8 mouse cellular contexts compared by ENCODE assay signal in the genomic region with DNA sequence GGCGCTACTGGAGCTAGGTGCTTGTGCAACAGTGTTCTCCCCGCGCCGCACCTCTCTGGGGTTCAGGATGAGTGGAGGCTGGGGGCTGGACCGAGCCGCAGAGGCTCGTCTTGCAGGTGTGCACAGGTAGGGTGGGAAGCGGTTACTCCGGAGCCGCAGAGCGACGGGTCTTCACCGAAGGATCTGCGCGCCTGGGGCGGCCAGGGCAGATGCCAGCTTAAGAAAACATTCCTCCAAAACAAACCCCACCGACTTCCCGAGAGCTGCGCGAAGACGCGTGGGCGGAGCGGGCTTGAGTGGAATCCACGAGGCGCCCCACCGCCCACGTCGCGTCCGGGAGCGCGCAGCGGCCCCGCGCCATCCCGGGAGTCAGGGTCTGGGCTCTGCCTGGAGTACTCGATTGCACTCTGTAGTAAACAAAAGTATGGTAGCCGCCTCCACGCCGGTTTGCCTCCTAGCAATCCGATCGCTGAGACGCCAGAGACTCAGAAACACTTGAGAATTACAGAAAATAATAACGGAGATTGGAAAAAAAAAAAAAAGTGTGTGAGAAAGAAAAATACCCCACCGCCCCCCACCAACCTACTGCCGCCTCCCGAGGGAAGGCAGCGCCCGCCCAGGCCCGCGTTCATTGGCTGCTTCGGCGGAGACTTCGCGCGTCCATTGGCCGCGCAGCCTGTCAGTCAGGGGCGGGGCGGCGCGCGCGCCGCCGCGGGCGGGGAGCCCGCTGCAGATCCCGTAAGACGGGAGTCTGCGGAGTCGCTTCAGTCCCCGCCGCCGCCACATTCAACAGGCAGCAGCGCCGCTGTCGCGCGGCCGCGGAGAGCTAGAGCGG. TPM values are rescaled to one million over a fixed set of nuclear protein-coding genes. Genes with fewer than 3 reads are reported as not detected.
DNase-seq lines count a peak whose midpoint lies in the region; ATAC-seq lines count a peak whose summit lies in the region.

Gene Foxo1, plus strand, starts transcription at position 685 of the 835 bp plus-strand sequence.

- peak within 1 kb of the TSS; percentile 90 for H3K27ac ChIP-seq in intestine, embryonic 14.5 days (ENCODE audit: low read depth)
- H3K27ac ChIP-seq in midbrain, embryonic 10.5 days (replicated peaks) = peak within 1 kb of the TSS; percentile 84

- intact Hi-C loops in left cerebral cortex, postnatal 36 days (cut with DNase I) = loop anchor here (5.0 to 10.0 kb wide), 4 partner anchors 74 to 489 kb away; no protein-coding TSS in a partner anchor

- no peaks in the 10 kb centered on the region for H3K9me3 ChIP-seq in intestine, embryonic 14.5 days (ENCODE audit: control insufficient read depth, low read length)
- no peaks in the 10 kb centered on the region for H3K9me3 ChIP-seq in midbrain, embryonic 10.5 days (replicated peaks)

- H3K27me3 ChIP-seq in intestine, embryonic 14.5 days (replicated peaks; ENCODE audit: control insufficient read depth, insufficient read depth, low read length) = no peaks in the 10 kb centered on the region; the same call in 1 of the 2 replicates
- H3K27me3 ChIP-seq in midbrain, embryonic 10.5 days (ENCODE audit: low read depth, poor library complexity, severe bottlenecking) = peaks cover 82% of the 10 kb centered on the region

- peak within 1 kb of the TSS; percentile 99 for H3K4me2 ChIP-seq in intestine, embryonic 14.5 days (ENCODE audit: low read length)

- ATAC-seq in intestine, embryonic 14.5 days (replicated peaks; ENCODE audit: low FRiP score, low TSS enrichment, low read depth) = peak; percentile 88

- H3K4me1 ChIP-seq in intestine, embryonic 14.5 days (replicated peaks; ENCODE audit: control insufficient read depth, insufficient read depth, low read length) = peaks cover 22% of the 10 kb centered on the region
- H3K4me1 ChIP-seq in midbrain, embryonic 10.5 days = peaks cover 36% of the 10 kb centered on the region

- H3K9ac ChIP-seq in intestine, embryonic 14.5 days (ENCODE audit: low read length) = peak within 1 kb of the TSS; percentile 85

- H3K4me3 ChIP-seq in intestine, embryonic 14.5 days (ENCODE audit: low read depth, low read length) = peak within 1 kb of the TSS; percentile 94
- H3K4me3 ChIP-seq in midbrain, embryonic 10.5 days = peak within 1 kb of the TSS; percentile 82

- no peaks in the 10 kb centered on the region for H3K36me3 ChIP-seq in intestine, embryonic 14.5 days (ENCODE audit: control insufficient read depth, insufficient read depth, low read length)
- no peaks in the 10 kb centered on the region for H3K36me3 ChIP-seq in midbrain, embryonic 10.5 days

- DNase-seq in adrenal gland, adult 2 months = peak; percentile 96
- DNase-seq in embryo, embryonic 10.5 days (ENCODE audit: low spot score) = peak; percentile 90
- DNase-seq in gastrocnemius, postnatal 25 days = peak; percentile 96
- DNase-seq in intestine, embryonic 14.5 days (ENCODE audit: low spot score) = peak; percentile 99
- peak; percentile 85 to 88 for DNase-seq in left cerebral cortex, postnatal 36 days (ENCODE audit: low spot score in 2 of 2)
- peak; percentile 91 for DNase-seq in midbrain, embryonic 10.5 days (ENCODE audit: low spot score)
- DNase-seq in right cerebral cortex, postnatal 4 days = peak; percentile 95
- peak; percentile 92 for DNase-seq in yolk sac, embryonic 10.5 days (ENCODE audit: low spot score)

- under 1% methylated on average over 82 of the region's 85 CpGs for WGBS in intestine, embryonic 14.5 days
- under 1% methylated on average over 85 of the region's 85 CpGs for WGBS in midbrain, embryonic 10.5 days

RNA-seq across cellular contexts. Expression of gene Foxo1, which starts in this region (rescaled TPM):
- 10 to 100 TPM; 21.8 to 27.9 TPM for total RNA-seq in adrenal gland, adult 2 months (2021)
- polyA plus RNA-seq in adrenal gland, adult 2 months (2012; rRNA removed) = 22.5 and 23.1 TPM in 2 replicates
- total RNA-seq in gastrocnemius, postnatal 25 days (2021) = 10 to 100 TPM; 15.5 to 19.3 TPM
- 7.5 and 8.2 TPM in 2 replicates for polyA plus RNA-seq in intestine, embryonic 14.5 days (2014; fragmentation: Nextera tagmentation; extraction: Ambion mirVana)
- total RNA-seq in left cerebral cortex, postnatal 36 days (2021) = 10 to 100 TPM; 10.7 to 13.0 TPM
- polyA plus RNA-seq in midbrain, embryonic 10.5 days (2016; fragmentation: Nextera tagmentation; extraction: Ambion mirVana) = 1.9 and 2.1 TPM in 2 replicates

Comparison
In these comparisons a context has a peak if more than half of its experiments do, and no peak if none do; other contexts are left out.
1. Peak in every context shown above with its lines: DNase-seq, ATAC-seq, H3K4me3 ChIP-seq and H3K27ac ChIP-seq.